8 mouse cellular contexts compared by ENCODE assay signal in genomic region chr9:118871089-118871488, GRCm38 (mm10). TPM values are rescaled to one million over a fixed set of nuclear protein-coding genes. Genes with fewer than 3 reads are reported as not detected.
DNase-seq lines count a peak whose midpoint lies in the region; ATAC-seq and TF ChIP-seq lines count a peak whose summit lies in the region.

No protein-coding gene starts in this region.

- no peaks in the 10 kb centered on the region for H3K36me3 ChIP-seq in hindbrain, postnatal 0 days (ENCODE audit: insufficient read depth, low read length)
- H3K36me3 ChIP-seq in hindbrain, embryonic 12.5 days = no peaks in the 10 kb centered on the region
- no peaks in the 10 kb centered on the region for H3K36me3 ChIP-seq in forebrain, embryonic 16.5 days (ENCODE audit: control insufficient read depth, insufficient read depth)
- H3K36me3 ChIP-seq in liver, embryonic 14.5 days (replicated peaks; ENCODE audit: control insufficient read depth, insufficient read depth, low read depth) = no peaks in the 10 kb centered on the region

- WGBS in hindbrain, postnatal 0 days = 53% methylated on average over 4 of the region's 4 CpGs
- 51% methylated on average over 4 of the region's 4 CpGs for WGBS in hindbrain, embryonic 12.5 days
- WGBS in forebrain, embryonic 16.5 days = 52% methylated on average over 4 of the region's 4 CpGs
- 41% methylated on average over 4 of the region's 4 CpGs for WGBS in liver, embryonic 14.5 days (ENCODE audit: insufficient replicate concordance)

- H3K27me3 ChIP-seq in hindbrain, postnatal 0 days (ENCODE audit: insufficient read depth, low read length) = no peaks in the 10 kb centered on the region
- no peaks in the 10 kb centered on the region for H3K27me3 ChIP-seq in hindbrain, embryonic 12.5 days
- no peaks in the 10 kb centered on the region for H3K27me3 ChIP-seq in Patski
- H3K27me3 ChIP-seq in forebrain, embryonic 16.5 days (replicated peaks; ENCODE audit: control insufficient read depth, insufficient read depth, low read length) = no peaks in the 10 kb centered on the region
- H3K27me3 ChIP-seq in liver, embryonic 14.5 days (ENCODE audit: control insufficient read depth, insufficient read depth, low read length) = no peaks in the 10 kb centered on the region

- peak; percentile 74 for DNase-seq in hindbrain, postnatal 0 days (ENCODE audit: low spot score)
- peak; percentile 79 for DNase-seq in CD4-positive, CD25-positive, alpha-beta regulatory T cell, adult 2 months (ENCODE audit: low read depth, low spot score)
- DNase-seq in Patski (ENCODE audit: low read depth, low spot score) = no peak
- DNase-seq in liver, embryonic 14.5 days (ENCODE audit: low read depth in 3 of 3, low spot score in 3 of 3) = peak in 1 of 3 experiments; percentile 23
- DNase-seq in right cerebral cortex, postnatal 25 days = peak; percentile 25
- DNase-seq in ovary, postnatal 36 days (ENCODE audit: low spot score) = no peak

- H3K27ac ChIP-seq in hindbrain, postnatal 0 days = no peak overlapping the region
- H3K27ac ChIP-seq in hindbrain, embryonic 12.5 days = no peak overlapping the region
- no peak overlapping the region for H3K27ac ChIP-seq in forebrain, embryonic 16.5 days (ENCODE audit: low read length)
- H3K27ac ChIP-seq in liver, embryonic 14.5 days = no peak overlapping the region

- no peak; the same call in 1 of the 2 replicates for ATAC-seq in hindbrain, postnatal 0 days
- ATAC-seq in hindbrain, embryonic 12.5 days (ENCODE audit: low FRiP score) = no peak
- ATAC-seq in Patski = no peak
- 0 out of 2 replicates have a peak, but pooled peaks have one; percentile 26 for ATAC-seq in forebrain, embryonic 16.5 days
- ATAC-seq in liver, embryonic 14.5 days (ENCODE audit: insufficient read depth) = no peak

- in situ Hi-C loops in Patski (cut with MboI; ENCODE audit: low pct_unique_long_range_greater_than_20kb) = no loop called here

- POLR2A ChIA-PET in Patski (lab: Charles Lee) = no interaction called here

- H3K4me2 ChIP-seq in hindbrain, postnatal 0 days (ENCODE audit: low read depth, low read length) = no peak overlapping the region
- no peak overlapping the region for H3K4me2 ChIP-seq in hindbrain, embryonic 12.5 days (replicated peaks)
- no peak overlapping the region for H3K4me2 ChIP-seq in forebrain, embryonic 16.5 days (ENCODE audit: low read length)
- H3K4me2 ChIP-seq in liver, embryonic 14.5 days (ENCODE audit: low read depth) = no peak overlapping the region

- no peak overlapping the region for H3K9ac ChIP-seq in hindbrain, postnatal 0 days (replicated peaks; ENCODE audit: low read length)
- no peak overlapping the region for H3K9ac ChIP-seq in hindbrain, embryonic 12.5 days
- no peak overlapping the region for H3K9ac ChIP-seq in forebrain, embryonic 16.5 days (replicated peaks; ENCODE audit: low read depth, low read length)
- no peak overlapping the region for H3K9ac ChIP-seq in liver, embryonic 14.5 days (replicated peaks)

- no peaks in the 10 kb centered on the region for H3K4me1 ChIP-seq in hindbrain, postnatal 0 days (ENCODE audit: insufficient read depth, low read length)
- no peaks in the 10 kb centered on the region; the same call in 1 of the 2 replicates for H3K4me1 ChIP-seq in hindbrain, embryonic 12.5 days
- no peaks in the 10 kb centered on the region for H3K4me1 ChIP-seq in forebrain, embryonic 16.5 days (replicated peaks; ENCODE audit: control insufficient read depth, insufficient read depth, low read length)
- no peaks in the 10 kb centered on the region for H3K4me1 ChIP-seq in liver, embryonic 14.5 days (replicated peaks; ENCODE audit: control insufficient read depth in 2 of 2, insufficient read depth in 2 of 2, low read length in 1 of 2)

- H3K4me3 ChIP-seq in hindbrain, postnatal 0 days (ENCODE audit: low read length) = no peak overlapping the region
- no peak overlapping the region for H3K4me3 ChIP-seq in hindbrain, embryonic 12.5 days
- no peak overlapping the region for H3K4me3 ChIP-seq in forebrain, embryonic 16.5 days (replicated peaks; ENCODE audit: low read length)
- H3K4me3 ChIP-seq in liver, embryonic 14.5 days (ENCODE audit: insufficient read depth in 1 of 2, low read depth in 2 of 2, low read length in 2 of 2) = no peak overlapping the region

- no peak for TF ChIP-seq EP300 in liver, embryonic 14.5 days (IDR thresholded peaks at IDR 0.05; ENCODE audit: low read depth)

- no peaks in the 10 kb centered on the region for H3K9me3 ChIP-seq in hindbrain, postnatal 0 days (ENCODE audit: low read length)
- H3K9me3 ChIP-seq in hindbrain, embryonic 12.5 days (replicated peaks) = no peaks in the 10 kb centered on the region
- 0 out of 2 replicates have a peak, but pooled peaks cover 2% of the 10 kb centered on the region for H3K9me3 ChIP-seq in forebrain, embryonic 16.5 days (ENCODE audit: control insufficient read depth, low read length)
- no peaks in the 10 kb centered on the region for H3K9me3 ChIP-seq in liver, embryonic 14.5 days (ENCODE audit: control insufficient read depth, low read length)

- CTCF ChIA-PET in Patski (lab: Charles Lee) = interaction anchor here (0.6 to 3.9 kb wide), 14 partner anchors 15 to 285 kb away, joined by 3 to 20 read pairs (median 4); partner anchors contain the start of gene Itga9

- peak; percentile 82 for TF ChIP-seq CTCF in hindbrain, postnatal 0 days (IDR thresholded peaks at IDR 0.05; ENCODE audit: low read depth)
- TF ChIP-seq CTCF in Patski (IDR thresholded peaks at IDR 0.05) = peak; percentile 73
- peak; percentile 70 for TF ChIP-seq CTCF in liver, embryonic 14.5 days (IDR thresholded peaks at IDR 0.05; ENCODE audit: low read depth)

RNA-seq across cellular contexts. Expression of gene Ctdspl, which starts 55.2 kb away (rescaled TPM):
- 7.6 and 8.4 TPM in 2 replicates for total RNA-seq in hindbrain, postnatal 0 days (2014; rRNA removed)
- polyA plus RNA-seq in hindbrain, postnatal 0 days (2015; fragmentation: Nextera tagmentation; extraction: Ambion mirVana) = 5.5 and 7.0 TPM in 2 replicates
- polyA plus RNA-seq in hindbrain, embryonic 12.5 days (2016; fragmentation: Nextera tagmentation; extraction: Ambion mirVana) = 8.1 and 11.7 TPM in 2 replicates
- 25.3 TPM for polyA plus RNA-seq in Patski (2021)
- 7.2 and 8.8 TPM in 2 replicates for polyA plus RNA-seq in forebrain, embryonic 16.5 days (2015; fragmentation: Nextera tagmentation; extraction: Ambion mirVana)
- 3.3 and 3.6 TPM in 2 replicates for polyA plus RNA-seq in liver, embryonic 14.5 days (2012; rRNA removed)
- 2.3 and 3.2 TPM in 2 replicates for polyA plus RNA-seq in liver, embryonic 14.5 days (2014; fragmentation: Nextera tagmentation; extraction: Ambion mirVana)

Comparison
In these comparisons a context has a peak if more than half of its experiments do, and no peak if none do; other contexts are left out.
1. DNase-seq: peak in hindbrain, postnatal 0 days (single experiment), CD4-positive, CD25-positive, alpha-beta regulatory T cell, adult 2 months (single experiment) and right cerebral cortex, postnatal 25 days (single experiment); none in Patski (single experiment) and ovary, postnatal 36 days (single experiment).
2. Peak in every context shown above with its lines, with median percentiles within 50 percentile points of each other: CTCF ChIP-seq.